Mouse (Mus musculus): ENCODE data around the gene Ubqln1.

- TF ChIP-seq CTCF (IDR thresholded peaks at IDR 0.05; ENCODE audit: low read depth) (no peak), EP300 (IDR thresholded peaks at IDR 0.05; ENCODE audit: low read depth) (no peak)
These were observed 9.4 kb downstream of the Ubqln1 start for GRCm38 (mm10) chr13:58206084-58206483.
